Mouse (Mus musculus) liver, embryonic 13.5 days (tissue): Measurements from ENCODE around the gene Prkce. TPM values are rescaled to one million over a fixed set of nuclear protein-coding genes. Genes with fewer than 3 reads are reported as not detected.
A peak's percentile ranks its signal among the peaks of the same experiment; 100 is the strongest.

ENCODE experiments used
- ATAC-seq: fragments of 200-750 bp; cut with Nextera tagmentation; 2 replicates; pipeline ENCODE4 v1.8.0; 2017; ENCODE audit warnings: low read depth, mild to moderate bottlenecking, moderate number of reproducible peaks, moderate library complexity
- DNase-seq: peaks from one replicate; pipeline ENCODE4 v3.0.0; 2022
- H3K27ac ChIP-seq: fragments of 300-500 bp; sonication (generic); 2 replicates; pipeline ENCODE4 v1.5.1; 2015; ENCODE audit warnings: moderate library complexity, mild to moderate bottlenecking, inconsistent platforms
- H3K27me3 ChIP-seq: fragments of 300-500 bp; sonication (generic); 2 replicates; pipeline ENCODE4 v1.6.1; 2015; ENCODE audit warnings: mild to moderate bottlenecking, inconsistent platforms
- H3K36me3 ChIP-seq: fragments of 300-500 bp; sonication (generic); 2 replicates; pipeline ENCODE4 v1.6.1; 2015; ENCODE audit warnings: mild to moderate bottlenecking, inconsistent platforms
- H3K4me1 ChIP-seq: fragments of 300-500 bp; sonication (generic); replicated peaks from 2 replicates; pipeline ENCODE4 v1.6.1; 2015; ENCODE audit warnings: inconsistent platforms
- H3K4me2 ChIP-seq: fragments of 300-500 bp; sonication (generic); 2 replicates; pipeline ENCODE4 v1.6.1; 2015; ENCODE audit warnings: inconsistent platforms, mild to moderate bottlenecking, moderate library complexity
- H3K4me3 ChIP-seq: fragments of 300-500 bp; sonication (generic); replicated peaks from 2 replicates; pipeline ENCODE4 v1.5.1; 2015; ENCODE audit warnings: mild to moderate bottlenecking, inconsistent platforms
- H3K9ac ChIP-seq: fragments of 300-500 bp; sonication (generic); 2 replicates; pipeline ENCODE4 v1.6.1; 2015; ENCODE audit warnings: mild to moderate bottlenecking, inconsistent platforms
- H3K9me3 ChIP-seq: fragments of 300-500 bp; sonication (generic); replicated peaks from 2 replicates; pipeline ENCODE4 v1.6.1; 2016; ENCODE audit warnings: inconsistent platforms
- WGBS: fragments of 180-500 bp; shearing (Covaris S2); methylation state at CpG from one replicate; pipeline ENCODE4 v1.1.7; 2015; ENCODE audit not compliant: insufficient replicate concordance; 5-methylcytosine and 5-hydroxymethylcytosine counted together
- polyA plus RNA-seq: library from polyadenylated mRNA; unstranded; fragments of >200 nt; fragmentation: Nextera tagmentation; extraction: Ambion mirVana; gene quantifications from 2 replicates; pipeline ENCODE4 v1.2.1, GENCODE M21; 2015

The Prkce gene
- polyA plus RNA-seq, result 0.80 and 0.90 TPM in 2 replicates

- peak; percentile 76 for ATAC-seq
Measured at GRCm38 (mm10) chr17:86167320-86168230, at the start of gene Prkce. Gene Prkce, plus strand, starts transcription at chr17:86167785.

GRCm38 (mm10) chr17:86123146-86123545 is 44.4 kb upstream of the Prkce start:
- DNase-seq, result no peak
- Histone ChIP-seq H3K9me3 (no peaks in the 10 kb centered on the region), H3K9ac (no peak overlapping the region), H3K27me3 (no peaks in the 10 kb centered on the region), H3K36me3 (peaks cover 66% of the 10 kb centered on the region), H3K4me3 (no peak overlapping the region), H3K27ac (no peak overlapping the region), H3K4me2 (no peak overlapping the region), H3K4me1 (no peaks in the 10 kb centered on the region)
- ATAC-seq, result no peak
- 91% methylated on average over 3 of the region's 3 CpGs for WGBS

More at GRCm38 (mm10) chr17:86167320-86168230, at the start of gene Prkce:
- H3K4me1 ChIP-seq, result peaks cover 48% of the 10 kb centered on the region
- H3K4me3 ChIP-seq, result peak within 1 kb of the TSS; percentile 75
- no peaks in the 10 kb centered on the region for H3K36me3 ChIP-seq
- peak within 1 kb of the TSS; percentile 82 for H3K9ac ChIP-seq
- peak within 1 kb of the TSS; percentile 96 for H3K4me2 ChIP-seq
- peaks cover 44% of the 10 kb centered on the region for H3K27me3 ChIP-seq
- peak within 1 kb of the TSS; percentile 86 for H3K27ac ChIP-seq
- no peaks in the 10 kb centered on the region for H3K9me3 ChIP-seq
- under 1% methylated on average over 91 of the region's 115 CpGs for WGBS
- peak; percentile 55 for DNase-seq

- H3K27me3 ChIP-seq, result no peaks in the 10 kb centered on the region
- 83% methylated on average over 5 of the region's 5 CpGs for WGBS
- H3K36me3 ChIP-seq, result peaks cover 69% of the 10 kb centered on the region
- ATAC-seq (no peak), DNase-seq (no peak)
- H3K4me3 ChIP-seq, result no peak overlapping the region
- H3K4me1 ChIP-seq, result no peaks in the 10 kb centered on the region
- H3K27ac ChIP-seq, result no peak overlapping the region; the same call in 1 of the 2 replicates
- no peak overlapping the region for H3K9ac ChIP-seq
- H3K9me3 ChIP-seq, result no peaks in the 10 kb centered on the region
- no peak overlapping the region for H3K4me2 ChIP-seq
Measured at GRCm38 (mm10) chr17:86125908-86126307, 41.7 kb upstream of the Prkce start.

- Histone ChIP-seq H3K4me1 (no peaks in the 10 kb centered on the region), H3K27me3 (no peaks in the 10 kb centered on the region), H3K9me3 (no peaks in the 10 kb centered on the region), H3K4me3 (no peak overlapping the region), H3K4me2 (no peak overlapping the region), H3K36me3 (peaks cover 70% of the 10 kb centered on the region), H3K27ac (no peak overlapping the region), H3K9ac (no peak overlapping the region)
- DNase-seq (no peak), ATAC-seq (no peak)
- WGBS, result 80% methylated on average over 5 of the region's 5 CpGs
Measured at GRCm38 (mm10) chr17:86128198-86128597, 39.4 kb upstream of the Prkce start.

- Histone ChIP-seq H3K9ac (no peak overlapping the region), H3K36me3 (peaks cover 77% of the 10 kb centered on the region), H3K4me2 (no peak overlapping the region), H3K4me3 (no peak overlapping the region), H3K4me1 (no peaks in the 10 kb centered on the region), H3K9me3 (no peaks in the 10 kb centered on the region), H3K27me3 (no peaks in the 10 kb centered on the region), H3K27ac (no peak overlapping the region)
- DNase-seq (no peak), ATAC-seq (no peak)
- 60% methylated on average over 5 of the region's 5 CpGs for WGBS
Measured at GRCm38 (mm10) chr17:86132534-86132933, 35.1 kb upstream of the Prkce start.

GRCm38 (mm10) chr17:86134461-86134860 is 33.1 kb upstream of the Prkce start:
- ATAC-seq, result no peak
- 71% methylated on average over 6 of the region's 6 CpGs for WGBS
- DNase-seq, result no peak

GRCm38 (mm10) chr17:86135835-86136234 is 31.8 kb upstream of the Prkce start:
- no peaks in the 10 kb centered on the region for H3K9me3 ChIP-seq
- peaks cover 78% of the 10 kb centered on the region for H3K36me3 ChIP-seq
- no peak overlapping the region for H3K9ac ChIP-seq
- no peak overlapping the region for H3K4me2 ChIP-seq
- WGBS, result 80% methylated on average over 10 of the region's 10 CpGs
- no peak overlapping the region for H3K4me3 ChIP-seq
- no peak overlapping the region for H3K27ac ChIP-seq
- ATAC-seq, result no peak
- no peaks in the 10 kb centered on the region for H3K4me1 ChIP-seq
- DNase-seq, result no peak
- H3K27me3 ChIP-seq, result no peaks in the 10 kb centered on the region

More at GRCm38 (mm10) chr17:86134461-86134860, 33.1 kb upstream of the Prkce start:
- H3K4me1 ChIP-seq, result no peaks in the 10 kb centered on the region
- peaks cover 79% of the 10 kb centered on the region for H3K36me3 ChIP-seq
- no peaks in the 10 kb centered on the region for H3K27me3 ChIP-seq
- no peak overlapping the region for H3K4me3 ChIP-seq
- no peak overlapping the region for H3K9ac ChIP-seq
- no peak overlapping the region for H3K4me2 ChIP-seq
- H3K9me3 ChIP-seq, result no peaks in the 10 kb centered on the region
- H3K27ac ChIP-seq, result no peak overlapping the region

- peak overlapping the region; percentile 77 for H3K27ac ChIP-seq
- H3K4me3 ChIP-seq, result peak overlapping the region; percentile 91
- peak; percentile 77 for ATAC-seq
- DNase-seq, result no peak
- peaks cover 12% of the 10 kb centered on the region for H3K36me3 ChIP-seq
- no peaks in the 10 kb centered on the region for H3K27me3 ChIP-seq
- H3K9ac ChIP-seq, result peak overlapping the region; percentile 89
- under 1% methylated on average over 33 of the region's 33 CpGs for WGBS
- H3K4me2 ChIP-seq, result peak overlapping the region; percentile 80
- peaks cover 30% of the 10 kb centered on the region for H3K4me1 ChIP-seq
- no peaks in the 10 kb centered on the region for H3K9me3 ChIP-seq
Measured at GRCm38 (mm10) chr17:86144537-86145078, 23.0 kb upstream of the Prkce start.

GRCm38 (mm10) chr17:86145079-86145951 is 22.3 kb upstream of the Prkce start, which contains the start of gene Srbd1:
Gene Srbd1, minus strand, starts transcription at chr17:86145175.
- Histone ChIP-seq H3K4me3 (peak within 1 kb of the TSS; percentile 91), H3K4me2 (peak within 1 kb of the TSS; percentile 80), H3K4me1 (peaks cover 34% of the 10 kb centered on the region), H3K27ac (peak within 1 kb of the TSS; percentile 77), H3K9me3 (no peaks in the 10 kb centered on the region), H3K9ac (peak within 1 kb of the TSS; percentile 89), H3K36me3 (peaks cover 6% of the 10 kb centered on the region), H3K27me3 (no peaks in the 10 kb centered on the region)
- DNase-seq (peak; percentile 80), ATAC-seq (peak; percentile 95)
- WGBS, result 3% methylated on average over 45 of the region's 45 CpGs

- Histone ChIP-seq H3K9me3 (no peaks in the 10 kb centered on the region), H3K4me1 (peaks cover 15% of the 10 kb centered on the region), H3K36me3 (no peaks in the 10 kb centered on the region), H3K4me3 (no peak overlapping the region), H3K9ac (no peak overlapping the region), H3K27ac (no peak overlapping the region), H3K4me2 (no peak overlapping the region), H3K27me3 (no peaks in the 10 kb centered on the region)
- ATAC-seq (no peak), DNase-seq (peak; percentile 27)
- 73% methylated on average over 1 of the region's 1 CpGs for WGBS
Measured at GRCm38 (mm10) chr17:86149726-86150125, 17.9 kb upstream of the Prkce start.

GRCm38 (mm10) chr17:86150867-86151348 is 16.7 kb upstream of the Prkce start:
- WGBS, result 14% methylated on average over 5 of the region's 5 CpGs
- DNase-seq (peak; percentile 46), ATAC-seq (peak; percentile 87)
- Histone ChIP-seq H3K4me1 (peaks cover 8% of the 10 kb centered on the region), H3K9me3 (no peaks in the 10 kb centered on the region), H3K27ac (no peak overlapping the region), H3K4me3 (no peak overlapping the region), H3K36me3 (no peaks in the 10 kb centered on the region), H3K27me3 (no peaks in the 10 kb centered on the region), H3K9ac (no peak overlapping the region), H3K4me2 (no peak overlapping the region)
